Mouse (Mus musculus) forebrain, embryonic 16.5 days (tissue): ENCODE results near the gene Sdccag8. TPM values are rescaled to one million over a fixed set of nuclear protein-coding genes. Genes with fewer than 3 reads are reported as not detected.

Experiments used
- ATAC-seq: fragments of 200-750 bp; cut with Nextera tagmentation; 2 replicates; pipeline ENCODE4 v1.8.0; 2017; ENCODE audit warnings: mild to moderate bottlenecking, moderate library complexity
- H3K27ac ChIP-seq: fragments of 300-500 bp; sonication (generic); 2 replicates; pipeline ENCODE4 v1.5.1; 2014; ENCODE audit warnings: low read length, control low read depth
- H3K27me3 ChIP-seq: fragments of 300-500 bp; sonication (generic); replicated peaks from 2 replicates; pipeline ENCODE4 v1.6.1; 2014; ENCODE audit warnings: low read length; ENCODE audit not compliant: control insufficient read depth, insufficient read depth
- H3K36me3 ChIP-seq: fragments of 300-500 bp; sonication (generic); 2 replicates; pipeline ENCODE4 v1.6.1; 2014; ENCODE audit not compliant: control insufficient read depth, insufficient read depth
- H3K4me1 ChIP-seq: fragments of 300-500 bp; sonication (generic); replicated peaks from 2 replicates; pipeline ENCODE4 v1.6.1; 2014; ENCODE audit warnings: low read length; ENCODE audit not compliant: control insufficient read depth, insufficient read depth
- H3K4me2 ChIP-seq: fragments of 300-500 bp; sonication (generic); 2 replicates; pipeline ENCODE4 v1.6.1; 2014; ENCODE audit warnings: mild to moderate bottlenecking, low read length, control low read depth
- H3K4me3 ChIP-seq: fragments of 300-500 bp; sonication (generic); replicated peaks from 2 replicates; pipeline ENCODE4 v1.5.1; 2014; ENCODE audit warnings: mild to moderate bottlenecking, low read length, control low read depth
- H3K9ac ChIP-seq: fragments of 300-500 bp; sonication (generic); replicated peaks from 2 replicates; pipeline ENCODE4 v1.6.1; 2014; ENCODE audit warnings: low read depth, low read length, control low read depth
- H3K9me3 ChIP-seq: fragments of 300-500 bp; sonication (generic); 2 replicates; pipeline ENCODE4 v1.6.1; 2016; ENCODE audit warnings: low read length; ENCODE audit not compliant: control insufficient read depth
- WGBS: fragments of 180-500 bp; shearing (Covaris S2); extraction: QIAGEN DNeasy Blood & Tissue Kit; methylation state at CpG from one replicate; pipeline ENCODE4 v1.1.7; 2014; 5-methylcytosine and 5-hydroxymethylcytosine counted together
- polyA plus RNA-seq: library from polyadenylated mRNA; unstranded; fragments of >200 nt; fragmentation: Nextera tagmentation; extraction: Ambion mirVana; gene quantifications from 2 replicates; pipeline ENCODE4 v1.2.1, GENCODE M21; 2015

Sdccag8 gene
- polyA plus RNA-seq, 1 experiment from 2014 or later = 34.0 TPM

DNA sequence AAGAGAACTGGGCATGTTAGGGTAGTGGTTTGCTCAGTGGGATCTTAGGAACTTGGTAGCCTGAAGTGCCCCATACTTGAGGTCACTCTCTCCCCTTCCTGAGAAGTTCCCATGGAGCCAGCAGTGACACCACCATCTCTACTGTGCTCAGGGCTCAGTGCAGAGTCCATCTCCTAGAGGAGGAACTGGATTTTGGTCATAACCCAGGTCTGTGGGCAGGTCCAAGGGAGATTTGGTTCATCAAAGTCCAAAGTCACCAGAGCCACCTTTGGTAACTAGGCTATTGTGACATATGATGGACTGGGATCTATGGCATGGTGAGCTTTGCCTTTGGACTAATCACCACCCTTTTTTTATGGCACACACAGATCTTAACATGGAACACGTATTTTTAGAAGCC lies 198.9 kb downstream of the Sdccag8 start:
- Histone ChIP-seq H3K9me3 (no peaks in the 10 kb centered on the region), H3K4me3 (no peak overlapping the region), H3K9ac (no peak overlapping the region), H3K27ac (no peak overlapping the region), H3K27me3 (no peaks in the 10 kb centered on the region), H3K4me1 (peaks cover 38% of the 10 kb centered on the region), H3K36me3 (no peaks in the 10 kb centered on the region), H3K4me2 (no peak overlapping the region)
- 91% methylated on average over 1 of the region's 1 CpGs for WGBS
- ATAC-seq = no peak

GRCm38 (mm10) chr1:177013776-177014175 lies 199.3 kb downstream of the Sdccag8 start:
- peaks cover 38% of the 10 kb centered on the region for H3K4me1 ChIP-seq
- H3K9ac ChIP-seq = no peak overlapping the region
- WGBS = 87% methylated on average over 3 of the region's 3 CpGs
- no peak overlapping the region for H3K4me3 ChIP-seq
- no peak overlapping the region for H3K4me2 ChIP-seq
- peak overlapping the region; percentile 20; the same call in 1 of the 2 replicates for H3K27ac ChIP-seq
- H3K9me3 ChIP-seq = no peaks in the 10 kb centered on the region
- no peak for ATAC-seq
- no peaks in the 10 kb centered on the region for H3K27me3 ChIP-seq
- H3K36me3 ChIP-seq = no peaks in the 10 kb centered on the region

DNA sequence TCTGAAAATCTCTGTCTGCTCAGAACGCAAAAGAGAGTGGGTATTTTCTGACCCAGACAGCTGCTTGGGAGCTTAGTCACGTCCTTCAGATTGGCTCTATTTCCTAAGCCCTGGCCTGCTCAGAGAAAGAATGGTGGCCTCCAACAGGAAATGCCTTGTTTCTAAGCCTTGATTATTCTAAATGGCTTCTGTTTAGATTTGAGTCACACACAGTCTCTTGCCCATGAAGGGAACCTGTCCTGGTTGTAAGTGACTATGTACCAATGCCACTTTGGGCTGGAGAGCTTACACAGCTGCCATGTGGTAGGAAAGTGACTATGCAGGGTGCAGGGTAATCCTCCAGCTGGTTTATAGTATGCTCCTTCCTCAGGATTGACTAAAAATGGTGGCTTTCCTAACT lies 199.9 kb downstream of the Sdccag8 start:
- Histone ChIP-seq H3K4me3 (no peak overlapping the region), H3K27ac (peak overlapping the region; percentile 17), H3K4me1 (peaks cover 38% of the 10 kb centered on the region), H3K36me3 (no peaks in the 10 kb centered on the region; the same call in 1 of the 2 replicates), H3K4me2 (no peak overlapping the region), H3K27me3 (no peaks in the 10 kb centered on the region), H3K9ac (no peak overlapping the region), H3K9me3 (no peaks in the 10 kb centered on the region)
- peak; percentile 41 for ATAC-seq
- WGBS = 39% methylated on average over 2 of the region's 2 CpGs

DNA sequence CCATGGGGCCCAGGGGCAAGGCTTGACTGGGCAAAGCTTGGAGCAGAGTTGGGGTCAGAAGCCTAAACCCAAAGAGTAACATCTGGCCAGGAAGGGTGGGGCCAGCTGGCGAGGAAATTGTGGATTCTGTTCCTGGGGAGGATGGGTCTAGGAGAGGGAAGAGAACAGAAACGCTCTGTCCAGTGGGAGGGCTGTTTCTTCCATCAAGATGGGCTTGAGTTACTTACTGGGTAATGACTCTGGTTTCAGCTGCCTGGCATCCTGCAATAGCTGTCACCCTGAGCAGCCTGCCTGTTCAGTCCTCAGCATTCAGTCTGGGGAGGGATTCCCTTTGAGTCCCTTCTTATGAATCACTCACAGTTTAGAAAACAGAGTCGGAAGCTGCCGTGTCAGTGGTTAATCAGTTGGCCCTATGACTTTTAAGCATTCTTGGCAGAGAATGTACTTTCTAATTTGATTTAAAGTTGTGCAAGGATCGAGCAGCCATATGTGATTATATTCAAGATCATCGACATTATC lies 200.5 kb downstream of the Sdccag8 start:
- peaks cover 35% of the 10 kb centered on the region for H3K4me1 ChIP-seq
- WGBS = 32% methylated on average over 6 of the region's 6 CpGs
- peak; percentile 41 for ATAC-seq

DNA sequence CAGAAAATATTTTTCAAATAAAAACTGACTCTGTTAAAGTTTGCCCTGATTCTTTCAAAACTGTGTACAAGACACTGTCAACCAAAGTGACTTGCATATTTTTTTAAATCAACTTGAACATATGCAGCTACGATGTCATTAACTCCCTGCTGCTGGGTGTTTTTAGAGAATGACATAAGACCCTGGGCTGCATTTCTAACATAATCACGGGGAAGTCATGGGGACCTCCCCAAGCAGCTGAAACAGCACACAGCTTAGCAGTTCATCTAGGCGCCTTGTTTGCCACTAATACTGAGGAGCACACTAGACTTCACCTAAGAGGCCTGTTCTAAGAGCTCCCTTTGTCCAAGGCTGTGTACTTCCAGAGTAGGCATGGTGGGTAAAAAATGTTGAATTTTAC lies 201.5 kb downstream of the Sdccag8 start:
- no peak for ATAC-seq
- no peak overlapping the region for H3K4me2 ChIP-seq
- H3K9me3 ChIP-seq = no peaks in the 10 kb centered on the region
- no peak overlapping the region for H3K4me3 ChIP-seq
- H3K4me1 ChIP-seq = peaks cover 29% of the 10 kb centered on the region
- H3K36me3 ChIP-seq = no peaks in the 10 kb centered on the region; the same call in 1 of the 2 replicates
- 26% methylated on average over 3 of the region's 3 CpGs for WGBS
- no peaks in the 10 kb centered on the region for H3K27me3 ChIP-seq
- 0 out of 2 replicates have a peak overlapping the region, but pooled peaks have one; percentile 13 for H3K9ac ChIP-seq
- peak overlapping the region; percentile 77 for H3K27ac ChIP-seq

More for the DNA sequence above, 200.5 kb downstream of the Sdccag8 start:
- no peak overlapping the region for H3K4me3 ChIP-seq
- no peaks in the 10 kb centered on the region for H3K9me3 ChIP-seq
- peak overlapping the region; percentile 17 for H3K27ac ChIP-seq
- no peak overlapping the region for H3K4me2 ChIP-seq
- H3K36me3 ChIP-seq = no peaks in the 10 kb centered on the region; the same call in 1 of the 2 replicates
- no peak overlapping the region for H3K9ac ChIP-seq
- no peaks in the 10 kb centered on the region for H3K27me3 ChIP-seq

- no peaks in the 10 kb centered on the region for H3K9me3 ChIP-seq
- H3K4me1 ChIP-seq = peaks cover 25% of the 10 kb centered on the region
- WGBS = 83% methylated on average over 2 of the region's 2 CpGs
- H3K9ac ChIP-seq = no peak overlapping the region
- H3K36me3 ChIP-seq = no peaks in the 10 kb centered on the region; the same call in 1 of the 2 replicates
- no peak overlapping the region for H3K4me3 ChIP-seq
- no peak for ATAC-seq
- H3K4me2 ChIP-seq = no peak overlapping the region
- H3K27ac ChIP-seq = peak overlapping the region; percentile 71
- no peaks in the 10 kb centered on the region for H3K27me3 ChIP-seq
These were observed 202.3 kb downstream of the Sdccag8 start for GRCm38 (mm10) chr1:177016729-177017128.

GRCm38 (mm10) chr1:177018750-177019149 lies 204.3 kb downstream of the Sdccag8 start:
- ATAC-seq = no peak
- H3K4me3 ChIP-seq = no peak overlapping the region

DNA sequence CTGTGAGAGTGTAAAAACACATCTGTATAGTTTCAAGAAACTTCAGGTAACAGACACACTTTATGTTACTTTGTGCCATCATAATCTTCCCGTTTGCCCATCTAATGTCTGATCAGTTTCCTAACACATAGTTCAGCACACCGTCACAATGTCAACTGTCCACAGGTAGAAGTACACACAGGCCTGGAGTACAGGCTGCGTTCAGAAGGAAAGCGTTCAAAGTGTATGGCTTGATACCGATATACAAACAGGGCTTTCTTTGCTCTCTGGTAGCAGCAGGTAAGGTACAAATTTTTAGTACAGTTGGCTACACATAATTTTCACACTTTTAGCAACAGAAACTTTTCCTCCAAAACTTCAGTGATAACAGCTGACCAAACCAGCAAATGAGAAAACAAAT lies 205.2 kb downstream of the Sdccag8 start:
- WGBS = 94% methylated on average over 5 of the region's 5 CpGs
- Histone ChIP-seq H3K4me2 (no peak overlapping the region), H3K36me3 (peaks cover 10% of the 10 kb centered on the region; the same call in 1 of the 2 replicates), H3K4me3 (no peak overlapping the region), H3K9me3 (no peaks in the 10 kb centered on the region), H3K27me3 (no peaks in the 10 kb centered on the region), H3K9ac (no peak overlapping the region), H3K27ac (no peak overlapping the region), H3K4me1 (peaks cover 19% of the 10 kb centered on the region)
- no peak for ATAC-seq

More at GRCm38 (mm10) chr1:177018750-177019149, 204.3 kb downstream of the Sdccag8 start:
- Histone ChIP-seq H3K9ac (no peak overlapping the region), H3K36me3 (peaks cover 7% of the 10 kb centered on the region; the same call in 1 of the 2 replicates), H3K9me3 (no peaks in the 10 kb centered on the region), H3K4me1 (peaks cover 25% of the 10 kb centered on the region), H3K27me3 (no peaks in the 10 kb centered on the region), H3K27ac (no peak overlapping the region), H3K4me2 (no peak overlapping the region)
- WGBS = 78% methylated on average over 1 of the region's 1 CpGs

- Histone ChIP-seq H3K9me3 (no peaks in the 10 kb centered on the region), H3K9ac (no peak overlapping the region), H3K4me3 (no peak overlapping the region), H3K27ac (no peak overlapping the region), H3K4me1 (no peaks in the 10 kb centered on the region; the same call in 1 of the 2 replicates), H3K27me3 (no peaks in the 10 kb centered on the region), H3K4me2 (no peak overlapping the region), H3K36me3 (peaks cover 10% of the 10 kb centered on the region; the same call in 1 of the 2 replicates)
- ATAC-seq = no peak
- WGBS = 66% methylated on average over 3 of the region's 3 CpGs
These were observed 208.3 kb downstream of the Sdccag8 start for GRCm38 (mm10) chr1:177022751-177023150.
